Mouse (Mus musculus) thymus, postnatal 10 days (tissue): ENCODE measurements around the gene Zbtb24.
A peak's percentile ranks its signal among the peaks of the same experiment; 100 is the strongest.

ENCODE experiments used
- DNase-seq, 2 experiments: peaks; one replicate each; pipeline ENCODE4 v3.0.0; 2021; ENCODE audit warnings: low spot score in 2 of 2

The Zbtb24 gene

GRCm38 (mm10) chr10:41500941-41501340 is 50.8 kb downstream of the Zbtb24 start:
- no peak for DNase-seq

GRCm38 (mm10) chr10:41504996-41505395 is 54.8 kb downstream of the Zbtb24 start:
- DNase-seq, result no peak

- DNase-seq, result peak; percentile 40 to 65
Observed at GRCm38 (mm10) chr10:41505446-41505845, 55.3 kb downstream of the Zbtb24 start.

- peak in 1 of 2 experiments; percentile 35 for DNase-seq
Observed at GRCm38 (mm10) chr10:41509160-41509559, 59.0 kb downstream of the Zbtb24 start.

GRCm38 (mm10) chr10:41514301-41514700 is 64.1 kb downstream of the Zbtb24 start:
- DNase-seq, result no peak

GRCm38 (mm10) chr10:41514921-41515320 is 64.7 kb downstream of the Zbtb24 start:
- DNase-seq, result no peak
